Mouse (Mus musculus) spleen, adult 2 months (tissue): ENCODE measurements around the gene Lexm. TPM values are rescaled to one million over a fixed set of nuclear protein-coding genes. Genes with fewer than 3 reads are reported as not detected.

Experiments used
- DNase-seq, 2 experiments: peaks; one replicate each; pipeline versions ENCODE4 v3.0.0 to v3.0.0-alpha.2; 2012 to 2021; ENCODE audit warnings: low spot score in 2 of 2, low read depth in 1 of 2
- H3K27ac ChIP-seq: fragments of 200-500 bp; 2 replicates; pipeline ENCODE4 v1.5.1; 2012; ENCODE audit warnings: low read length, inconsistent platforms; ENCODE audit not compliant: insufficient read depth
- H3K27me3 ChIP-seq: fragments of 200-500 bp; 2 replicates; pipeline ENCODE4 v1.6.1; 2012; ENCODE audit warnings: mild to moderate bottlenecking, moderate library complexity, low read length, inconsistent platforms; ENCODE audit not compliant: control insufficient read depth, insufficient read depth
- H3K36me3 ChIP-seq: fragments of 200-500 bp; 2 replicates; pipeline ENCODE4 v1.6.1; 2012; ENCODE audit warnings: mild to moderate bottlenecking, low read length, inconsistent platforms; ENCODE audit not compliant: control insufficient read depth, insufficient read depth
- H3K4me1 ChIP-seq: fragments of 200-500 bp; 2 replicates; pipeline ENCODE4 v1.6.1; 2011; ENCODE audit warnings: inconsistent platforms; ENCODE audit not compliant: control insufficient read depth, insufficient read depth, insufficient read length
- H3K4me3 ChIP-seq: fragments of 200-500 bp; 2 replicates; pipeline ENCODE4 v1.5.1; 2011; ENCODE audit warnings: mild to moderate bottlenecking, inconsistent platforms; ENCODE audit not compliant: insufficient read depth, insufficient read length; ENCODE audit errors: extremely low read depth
- CTCF ChIP-seq: fragments of 200-500 bp; IDR thresholded peaks from 2 replicates; pipeline ENCODE4 v1.5.1; 2011; ENCODE audit warnings: mild to moderate bottlenecking, inconsistent platforms; ENCODE audit not compliant: insufficient read depth, insufficient read length, insufficient replicate concordance; ENCODE audit errors: extremely low read depth
- POLR2A ChIP-seq: fragments of 200-500 bp; IDR thresholded peaks from 2 replicates; pipeline ENCODE4 v1.6.1; 2011; ENCODE audit warnings: low read depth, low read length, inconsistent platforms
- WGBS: fragments of 180-500 bp; shearing (Covaris S2); methylation state at CpG from one replicate; pipeline ENCODE4 v1.1.7; 2018; 5-methylcytosine and 5-hydroxymethylcytosine counted together
- polyA plus RNA-seq: library from polyadenylated mRNA; depleted of rRNA; stranded (reverse); fragments of >200 nt; gene quantifications from 2 replicates; pipeline ENCODE4 v1.2.3, GENCODE M21; 2012

The Lexm gene
- polyA plus RNA-seq, 1 experiment, result not detected

DNA sequence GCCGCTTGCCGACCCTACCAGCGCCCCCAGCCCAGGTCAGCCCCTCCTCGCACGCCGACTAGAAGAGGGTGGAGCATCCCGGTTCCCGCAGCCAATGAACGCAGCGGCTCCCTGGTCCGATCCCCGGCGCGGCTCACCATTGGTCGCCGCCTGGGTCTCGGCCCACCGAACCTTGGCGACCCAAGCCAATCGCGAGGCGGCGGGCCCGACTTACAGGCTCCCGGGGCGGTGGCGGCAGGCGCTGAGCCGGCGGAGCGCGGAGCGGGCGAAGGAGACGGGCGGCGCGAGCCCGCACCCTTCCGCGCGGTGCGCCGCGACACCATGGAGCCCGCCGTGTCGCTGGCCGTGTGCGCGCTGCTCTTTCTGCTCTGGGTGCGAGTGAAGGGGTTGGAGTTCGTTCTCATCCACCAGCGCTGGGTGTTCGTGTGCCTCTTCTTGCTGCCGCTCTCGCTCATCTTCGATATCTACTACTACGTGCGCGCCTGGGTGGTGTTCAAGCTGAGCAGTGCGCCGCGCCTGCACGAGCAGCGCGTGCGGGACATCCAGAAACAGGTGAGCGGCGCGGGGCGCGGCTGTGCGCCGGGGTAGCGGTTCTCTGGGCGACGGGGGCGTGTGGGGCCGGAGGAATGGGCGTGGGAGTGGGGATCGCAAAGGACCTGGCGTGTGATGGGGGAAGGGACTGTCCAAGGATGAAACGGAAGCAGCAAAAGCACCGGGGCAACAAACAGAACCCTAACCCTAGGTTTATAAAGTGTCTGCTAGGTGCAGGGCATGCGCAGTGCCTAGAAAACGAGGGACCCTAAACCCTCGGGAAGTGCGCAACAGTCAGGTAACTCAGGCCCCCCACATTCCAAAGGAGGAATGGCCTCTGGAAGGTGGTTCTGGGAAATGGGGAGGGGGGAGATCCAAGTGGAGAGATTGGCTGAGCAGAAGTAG, 55.9 kb downstream of the Lexm start, which contains the start of gene Dhcr24:
TSS of gene Dhcr24 (plus strand) at position 193 of the 936 bp plus-strand sequence.
- Histone ChIP-seq H3K4me1 (no peaks in the 10 kb centered on the region; the same call in none of the 2 replicates), H3K36me3 (no peaks in the 10 kb centered on the region), H3K27me3 (no peaks in the 10 kb centered on the region), H3K4me3 (peak within 1 kb of the TSS; percentile 62), H3K27ac (peak within 1 kb of the TSS; percentile 1; the same call in 1 of the 2 replicates)
- peak; percentile 45 to 75 for DNase-seq
- TF ChIP-seq POLR2A, result peak; percentile 9; the same call in 1 of the 2 replicates
- TF ChIP-seq CTCF, result no peak
- under 1% methylated on average over 89 of the region's 89 CpGs for WGBS

DNA sequence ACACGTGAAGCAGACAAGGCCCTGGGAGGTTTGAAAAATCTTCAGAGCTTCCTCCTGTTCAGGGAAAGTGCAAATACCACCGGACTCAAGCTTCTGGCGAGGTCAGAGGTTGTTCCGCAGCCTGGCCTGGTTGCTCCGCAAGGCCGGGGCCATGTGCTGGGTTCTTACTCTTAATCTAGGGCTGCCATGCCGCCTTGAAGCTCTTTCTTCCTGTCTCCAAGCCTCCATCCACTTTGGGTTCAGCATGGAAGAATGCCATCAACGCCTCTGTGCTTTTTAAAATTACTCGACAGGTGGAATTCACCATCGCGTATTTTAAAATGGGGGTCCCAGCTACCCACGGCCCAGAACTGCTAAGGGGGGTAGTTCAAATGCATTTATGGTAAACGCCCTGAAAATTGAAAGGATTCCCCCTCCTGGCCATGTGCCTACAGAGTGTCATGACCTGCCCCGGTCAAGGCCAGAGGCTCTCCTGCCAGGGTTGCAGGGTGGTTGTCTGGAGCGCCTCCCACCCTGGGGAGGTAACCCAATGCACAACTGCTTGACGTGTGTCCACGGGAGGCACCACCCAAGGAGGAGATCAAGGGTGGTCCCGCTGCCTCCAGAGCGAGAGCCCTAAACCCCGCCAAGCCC, 56.7 kb downstream of the Lexm start:
- Histone ChIP-seq H3K4me3 (peak overlapping the region; percentile 62), H3K36me3 (no peaks in the 10 kb centered on the region), H3K4me1 (no peaks in the 10 kb centered on the region; the same call in none of the 2 replicates), H3K27ac (no peak overlapping the region), H3K27me3 (no peaks in the 10 kb centered on the region)
- TF ChIP-seq CTCF (no peak), POLR2A (no peak)
- DNase-seq, result no peak
- 10% methylated on average over 20 of the region's 20 CpGs for WGBS

DNA sequence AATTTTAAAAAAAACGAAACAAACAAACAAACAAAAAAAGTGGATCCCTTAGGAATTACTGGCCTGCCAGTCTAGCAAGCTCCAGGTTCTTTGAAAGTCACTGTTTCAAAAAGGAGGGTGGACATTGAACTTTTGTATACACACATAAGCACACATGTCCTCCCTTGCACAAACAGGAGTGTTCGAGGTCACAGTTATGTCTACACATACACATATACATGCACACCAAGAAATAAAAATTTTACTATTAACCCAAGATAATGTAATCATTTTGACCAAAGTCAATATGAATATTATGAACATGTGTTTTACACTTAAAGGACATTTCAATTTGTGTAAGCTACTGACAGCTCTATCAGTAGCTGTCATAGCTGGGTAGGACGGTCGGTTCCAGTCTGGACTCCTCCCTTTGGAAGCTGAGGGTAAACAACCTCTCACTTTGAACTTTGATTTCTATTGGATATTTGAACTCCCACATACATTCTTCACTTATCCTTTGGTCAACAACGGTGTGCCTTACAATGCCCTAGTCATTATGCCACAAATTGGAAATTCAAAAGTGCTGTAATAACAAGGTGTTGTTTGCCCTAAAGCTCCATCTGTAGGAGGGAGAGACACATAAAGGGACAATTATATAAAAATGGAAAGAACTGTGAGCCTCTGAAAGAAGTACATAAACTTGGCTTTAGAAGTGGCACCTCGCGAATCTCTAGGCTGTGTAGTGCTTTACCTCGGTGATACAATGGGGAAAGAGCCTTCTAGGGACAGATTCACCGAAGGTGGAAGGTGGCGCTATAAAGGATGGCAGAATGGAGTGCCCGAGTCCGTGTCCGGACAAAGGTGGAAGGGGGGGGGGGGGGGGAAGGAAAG, 57.5 kb downstream of the Lexm start:
- TF ChIP-seq POLR2A (no peak), CTCF (no peak)
- Histone ChIP-seq H3K4me1 (no peaks in the 10 kb centered on the region; the same call in none of the 2 replicates), H3K36me3 (no peaks in the 10 kb centered on the region), H3K27ac (no peak overlapping the region), H3K27me3 (no peaks in the 10 kb centered on the region), H3K4me3 (no peak overlapping the region)
- 49% methylated on average over 13 of the region's 13 CpGs for WGBS
- DNase-seq, result no peak

DNA sequence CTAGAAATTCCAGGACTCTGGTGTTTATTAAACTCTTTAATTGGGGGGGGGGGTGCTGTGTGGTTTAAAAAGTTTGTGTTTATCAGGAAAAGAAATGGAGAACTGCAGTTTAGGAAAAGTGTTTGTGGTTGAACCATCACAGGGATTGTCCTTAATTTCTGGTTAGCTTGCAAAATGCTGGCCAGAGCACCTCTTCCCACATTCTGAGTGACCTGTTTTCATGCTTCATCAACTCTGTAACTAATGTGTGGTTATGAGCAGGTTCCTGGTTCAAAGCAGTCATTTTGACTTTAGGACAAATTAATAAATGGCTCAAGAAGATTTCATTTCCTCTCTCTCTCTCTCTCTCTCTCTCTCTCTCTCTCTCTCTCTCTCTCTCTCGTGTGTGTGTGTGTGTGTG, 59.1 kb downstream of the Lexm start:
- H3K27ac ChIP-seq, result no peak overlapping the region
- WGBS, result no CpG with 5 or more reads among the region's 1 CpGs

DNA sequence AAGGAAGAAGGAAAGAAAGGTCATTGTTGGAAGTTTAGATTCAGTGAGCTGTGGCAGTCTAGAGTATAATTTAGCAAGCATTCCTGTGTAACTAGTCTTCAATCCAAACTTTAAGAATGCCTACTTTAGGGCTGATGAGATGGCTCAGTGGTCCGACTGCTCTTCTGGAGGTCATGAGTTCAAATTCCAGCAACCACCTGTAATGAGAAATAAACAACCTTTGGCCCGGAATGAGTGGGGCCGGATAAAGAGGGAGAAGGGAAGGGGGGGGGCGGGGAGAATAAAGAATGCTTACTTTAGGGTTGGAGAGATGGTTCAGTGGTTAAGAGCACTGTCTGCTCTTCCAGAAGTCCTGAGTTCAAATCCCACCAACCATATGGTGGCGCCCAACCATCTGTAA, 59.8 kb downstream of the Lexm start:
- TF ChIP-seq POLR2A, result no peak
- TF ChIP-seq CTCF, result no peak
- no peak overlapping the region for H3K4me3 ChIP-seq
- H3K36me3 ChIP-seq, result no peaks in the 10 kb centered on the region
- no peaks in the 10 kb centered on the region; the same call in none of the 2 replicates for H3K4me1 ChIP-seq
- no peak for DNase-seq
- H3K27me3 ChIP-seq, result no peaks in the 10 kb centered on the region
- H3K27ac ChIP-seq, result no peak overlapping the region
- 91% methylated on average over 5 of the region's 5 CpGs for WGBS

More for the DNA sequence above, 59.1 kb downstream of the Lexm start:
- Histone ChIP-seq H3K4me1 (no peaks in the 10 kb centered on the region; the same call in none of the 2 replicates), H3K27me3 (no peaks in the 10 kb centered on the region), H3K4me3 (no peak overlapping the region), H3K36me3 (no peaks in the 10 kb centered on the region)
- DNase-seq, result no peak
- TF ChIP-seq POLR2A (no peak), CTCF (no peak)

DNA sequence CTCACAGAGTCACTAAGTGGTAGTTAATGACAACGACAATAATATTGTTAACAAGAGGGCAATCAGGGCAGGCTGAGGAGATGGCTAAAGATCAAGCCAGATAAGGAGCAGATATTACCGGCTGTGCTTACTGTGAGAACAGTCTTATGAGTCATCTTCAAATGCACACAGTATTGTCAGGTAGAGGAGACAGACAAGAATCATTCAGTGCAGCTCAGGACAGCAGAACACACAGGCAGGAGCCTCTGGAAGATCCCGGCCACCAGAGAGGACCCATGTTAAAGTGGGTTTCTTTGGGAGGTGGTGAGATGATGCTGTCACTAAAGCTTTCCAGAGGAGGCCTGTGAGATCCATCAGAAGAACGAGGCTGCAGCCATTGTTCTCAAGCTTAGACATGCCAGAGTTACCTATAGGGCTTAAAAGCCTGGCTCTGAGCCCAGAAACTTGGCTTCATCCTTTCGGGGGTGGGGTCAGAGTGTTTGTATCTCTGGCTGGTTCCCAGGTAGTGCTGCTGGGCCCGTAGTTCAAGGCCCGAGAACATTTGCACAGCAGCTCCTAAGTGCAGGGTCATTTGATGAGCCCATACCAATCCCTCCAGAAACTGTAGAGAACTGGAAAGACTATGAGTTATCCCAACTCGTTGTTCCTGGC, 66.4 kb downstream of the Lexm start:
- TF ChIP-seq CTCF (no peak), POLR2A (no peak)
- H3K4me3 ChIP-seq, result no peak overlapping the region
- no peak for DNase-seq
- H3K4me1 ChIP-seq, result no peaks in the 10 kb centered on the region
- no peak overlapping the region for H3K27ac ChIP-seq
- WGBS, result 81% methylated on average over 8 of the region's 8 CpGs
- no peaks in the 10 kb centered on the region for H3K36me3 ChIP-seq
- H3K27me3 ChIP-seq, result no peaks in the 10 kb centered on the region
